Comparison of ENCODE assay signal across 8 mouse cellular contexts in genomic region chr9:110296867-110297627, GRCm38 (mm10). TPM values are rescaled to one million over a fixed set of nuclear protein-coding genes. Genes with fewer than 3 reads are reported as not detected.
DNase-seq lines count a peak whose midpoint lies in the region; ATAC-seq and TF ChIP-seq lines count a peak whose summit lies in the region.

No protein-coding gene starts in this region.

- H3K36me3 ChIP-seq in embryonic facial prominence, embryonic 11.5 days (replicated peaks; ENCODE audit: control insufficient read depth, insufficient read depth, low read depth, low read length), result no peaks in the 10 kb centered on the region
- no peaks in the 10 kb centered on the region for H3K36me3 ChIP-seq in kidney, embryonic 14.5 days (ENCODE audit: control insufficient read depth, insufficient read depth, low read length)
- no peaks in the 10 kb centered on the region for H3K36me3 ChIP-seq in limb, embryonic 13.5 days
- no peaks in the 10 kb centered on the region for H3K36me3 ChIP-seq in myocyte (ENCODE audit: control insufficient read depth, insufficient read depth)

- no peaks in the 10 kb centered on the region for H3K9me3 ChIP-seq in embryonic facial prominence, embryonic 11.5 days (replicated peaks; ENCODE audit: control insufficient read depth, low read length)
- no peaks in the 10 kb centered on the region for H3K9me3 ChIP-seq in kidney, embryonic 14.5 days (ENCODE audit: control insufficient read depth, low read length)
- peaks cover 2% of the 10 kb centered on the region; the same call in 1 of the 2 replicates for H3K9me3 ChIP-seq in limb, embryonic 13.5 days

- no peak overlapping the region for H3K9ac ChIP-seq in embryonic facial prominence, embryonic 11.5 days (replicated peaks; ENCODE audit: low read length)
- no peak overlapping the region for H3K9ac ChIP-seq in kidney, embryonic 14.5 days (ENCODE audit: low read depth, low read length)
- no peak overlapping the region for H3K9ac ChIP-seq in limb, embryonic 13.5 days

- no peaks in the 10 kb centered on the region for H3K79me2 ChIP-seq in myocyte (ENCODE audit: control insufficient read depth, insufficient read depth)

- ATAC-seq in embryonic facial prominence, embryonic 11.5 days (replicated peaks; ENCODE audit: insufficient number of reproducible peaks, low FRiP score, low TSS enrichment, low read depth), result peak; percentile 53; the same call in 1 of the 2 replicates
- peak; percentile 68 for ATAC-seq in kidney, embryonic 14.5 days (ENCODE audit: low FRiP score, low TSS enrichment)
- peak; percentile 66 for ATAC-seq in limb, embryonic 13.5 days (ENCODE audit: low FRiP score, low read depth)

- no peak overlapping the region for H3ac ChIP-seq in myocyte (ENCODE audit: control insufficient read depth, insufficient read length)

- peak; percentile 93 for DNase-seq in 3T3-L1 (ENCODE audit: low read depth, low spot score)
- peak; percentile 81 for DNase-seq in adrenal gland, postnatal 25 days
- DNase-seq in embryonic facial prominence, embryonic 11.5 days (ENCODE audit: low spot score), result peak; percentile 93
- DNase-seq in heart, adult 8-10 months (ENCODE audit: low spot score), result peak; percentile 74
- peak; percentile 42 to 47 for DNase-seq in spleen, postnatal 36 days (ENCODE audit: low spot score in 2 of 2)

- WGBS in embryonic facial prominence, embryonic 11.5 days, result 7% methylated on average over 5 of the region's 5 CpGs
- 8% methylated on average over 5 of the region's 5 CpGs for WGBS in kidney, embryonic 14.5 days
- 5% methylated on average over 5 of the region's 5 CpGs for WGBS in limb, embryonic 13.5 days

- H3K27me3 ChIP-seq in embryonic facial prominence, embryonic 11.5 days (ENCODE audit: control insufficient read depth, insufficient read depth, low read length), result no peaks in the 10 kb centered on the region
- no peaks in the 10 kb centered on the region for H3K27me3 ChIP-seq in kidney, embryonic 14.5 days (ENCODE audit: control insufficient read depth, insufficient read depth, low read length)
- H3K27me3 ChIP-seq in limb, embryonic 13.5 days, result no peaks in the 10 kb centered on the region
- H3K27me3 ChIP-seq in myocyte (ENCODE audit: control insufficient read depth, insufficient read depth, insufficient read length), result no peaks in the 10 kb centered on the region

- no peak overlapping the region for H3K4me3 ChIP-seq in embryonic facial prominence, embryonic 11.5 days (ENCODE audit: low read depth, low read length)
- no peak overlapping the region for H3K4me3 ChIP-seq in kidney, embryonic 14.5 days (ENCODE audit: low read length)
- H3K4me3 ChIP-seq in limb, embryonic 13.5 days, result no peak overlapping the region
- H3K4me3 ChIP-seq in myocyte, result no peak overlapping the region

- no peak overlapping the region for H3K4me2 ChIP-seq in embryonic facial prominence, embryonic 11.5 days (ENCODE audit: low read depth, low read length)
- no peak overlapping the region for H3K4me2 ChIP-seq in kidney, embryonic 14.5 days (replicated peaks; ENCODE audit: low read depth, low read length)
- H3K4me2 ChIP-seq in limb, embryonic 13.5 days (replicated peaks), result no peak overlapping the region
- H3K4me2 ChIP-seq in myocyte (ENCODE audit: low read depth), result no peak overlapping the region

- H3K27ac ChIP-seq in embryonic facial prominence, embryonic 11.5 days (replicated peaks; ENCODE audit: low read depth, low read length), result no peak overlapping the region
- no peak overlapping the region for H3K27ac ChIP-seq in kidney, embryonic 14.5 days (ENCODE audit: low read depth, low read length)
- H3K27ac ChIP-seq in limb, embryonic 13.5 days, result no peak overlapping the region

- no peaks in the 10 kb centered on the region for H3K4me1 ChIP-seq in embryonic facial prominence, embryonic 11.5 days (ENCODE audit: control insufficient read depth, insufficient read depth, low read length)
- H3K4me1 ChIP-seq in kidney, embryonic 14.5 days (ENCODE audit: control insufficient read depth, insufficient read depth, low read length), result no peaks in the 10 kb centered on the region
- H3K4me1 ChIP-seq in limb, embryonic 13.5 days, result no peaks in the 10 kb centered on the region

- no peak for TF ChIP-seq POLR2A in myocyte (IDR thresholded peaks at IDR 0.05; ENCODE audit: insufficient read length, low read depth)

TF ChIP-seq in myocyte, 11 proteins besides CTCF, POLR2A, EP300 and RAD21:
- no peak for TF ChIP-seq TCF3 (IDR thresholded peaks at IDR 0.05; ENCODE audit: insufficient read length, low read depth)
- TF ChIP-seq USF1 (IDR thresholded peaks at IDR 0.05; ENCODE audit: low read depth), result peak; percentile 33
- no peak for TF ChIP-seq E2F4 (IDR thresholded peaks at IDR 0.05; ENCODE audit: insufficient read depth)

RNA-seq across cellular contexts. Expression of gene Elp6, which starts 7.9 kb away (rescaled TPM):
- total RNA-seq in adrenal gland, postnatal 25 days (2021), result 8.1 and 10.1 TPM in 2 replicates
- 35.1 and 37.7 TPM in 2 replicates for polyA plus RNA-seq in embryonic facial prominence, embryonic 11.5 days (2014; fragmentation: Nextera tagmentation; extraction: Ambion mirVana)
- total RNA-seq in heart, adult 8-10 months (2022), result 1 to 10 TPM; 2.6 to 3.3 (median 3.1) TPM
- 32.3 and 33.8 TPM in 2 replicates for polyA plus RNA-seq in kidney, embryonic 14.5 days (2014; fragmentation: Nextera tagmentation; extraction: Ambion mirVana)
- 34.4 and 35.8 TPM in 2 replicates for polyA plus RNA-seq in limb, embryonic 13.5 days (2015; fragmentation: Nextera tagmentation; extraction: Ambion mirVana)
- 11.9 TPM for polyA plus RNA-seq in myocyte (2012; fragmentation: generic; extraction: Trizol)

RNA-seq across cellular contexts. Expression of gene Scap, which starts 36.0 kb away (rescaled TPM):
- total RNA-seq in adrenal gland, postnatal 25 days (2021), result 92.5 and 151 TPM in 2 replicates
- polyA plus RNA-seq in embryonic facial prominence, embryonic 11.5 days (2014; fragmentation: Nextera tagmentation; extraction: Ambion mirVana), result 23.2 and 23.6 TPM in 2 replicates
- total RNA-seq in heart, adult 8-10 months (2022), result 10 to 100 TPM; 23.7 to 34.9 (median 29.3) TPM
- polyA plus RNA-seq in kidney, embryonic 14.5 days (2014; fragmentation: Nextera tagmentation; extraction: Ambion mirVana), result 33.0 and 37.5 TPM in 2 replicates
- 39.7 and 40.2 TPM in 2 replicates for polyA plus RNA-seq in limb, embryonic 13.5 days (2015; fragmentation: Nextera tagmentation; extraction: Ambion mirVana)
- polyA plus RNA-seq in myocyte (2012; fragmentation: generic; extraction: Trizol), result 44.4 TPM

RNA-seq across cellular contexts. Expression of gene Cspg5, which starts 53.5 kb away (rescaled TPM):
- 23.1 and 26.6 TPM in 2 replicates for total RNA-seq in adrenal gland, postnatal 25 days (2021)
- polyA plus RNA-seq in embryonic facial prominence, embryonic 11.5 days (2014; fragmentation: Nextera tagmentation; extraction: Ambion mirVana), result 3.1 and 4.8 TPM in 2 replicates
- under 1 TPM; 0.12 to 0.41 (median 0.19) TPM for total RNA-seq in heart, adult 8-10 months (2022)
- 0.76 and 1.4 TPM in 2 replicates for polyA plus RNA-seq in kidney, embryonic 14.5 days (2014; fragmentation: Nextera tagmentation; extraction: Ambion mirVana)
- polyA plus RNA-seq in limb, embryonic 13.5 days (2015; fragmentation: Nextera tagmentation; extraction: Ambion mirVana), result 3.7 and 4.5 TPM in 2 replicates
- polyA plus RNA-seq in myocyte (2012; fragmentation: generic; extraction: Trizol), result 0.24 TPM
